Mouse (Mus musculus): ENCODE results near the gene Wfdc12.

DNA sequence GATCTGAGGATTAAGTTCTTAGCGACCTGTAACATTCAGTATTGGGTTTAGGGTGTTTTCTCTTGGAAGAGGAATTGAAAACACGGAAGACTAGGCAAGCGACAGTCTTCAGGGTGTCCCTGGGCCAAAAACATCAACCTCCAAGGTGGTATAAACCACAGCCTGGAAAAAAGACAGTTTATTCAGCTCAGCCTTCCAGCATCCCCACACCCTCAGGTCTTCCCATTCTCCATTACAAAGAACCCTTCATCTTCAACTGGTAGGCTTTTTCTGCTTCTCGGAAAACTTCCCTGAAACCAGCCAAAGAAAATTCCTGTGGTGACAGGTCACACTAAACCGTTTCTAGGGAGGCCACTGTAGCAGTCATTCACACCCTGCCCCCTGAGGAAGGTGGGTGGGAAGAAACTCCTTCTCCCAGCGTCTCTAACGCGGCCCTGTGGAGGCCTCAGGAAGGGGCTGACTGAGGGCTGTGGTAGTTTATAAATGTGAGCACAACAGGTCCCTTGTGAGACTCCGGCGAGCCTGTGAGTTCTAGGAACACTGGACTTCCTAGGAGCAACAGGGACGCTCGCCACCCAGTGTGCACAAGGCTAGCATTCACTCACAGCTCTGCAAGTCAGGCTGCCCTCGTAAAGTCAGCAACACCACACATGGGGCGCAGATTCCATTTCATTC, 40.2 kb downstream of the Wfdc12 start:
- TF ChIP-seq EP300 (optimal IDR thresholded peaks at IDR 0.05) (no peak), CTCF (IDR thresholded peaks at IDR 0.05; ENCODE audit: low read depth) (no peak)

Measured in stomach, postnatal 0 days (tissue).